Mouse (Mus musculus): ENCODE data around the gene Aldh3b2. TPM values are rescaled to one million over a fixed set of nuclear protein-coding genes. Genes with fewer than 3 reads are reported as not detected.

Gene Aldh3b2
- total RNA-seq, 1 experiment, result 0.62 TPM

GRCm38 (mm10) chr19:3924868-3925267 is 47.3 kb upstream of the Aldh3b2 start:
- peaks cover 0 to 15% of the 10 kb centered on the region in 2 experiments; a peak in 2 of 4 replicates for H3K4me1 ChIP-seq (ENCODE audit: control insufficient read depth in 2 of 2, insufficient read depth in 2 of 2, low read length in 2 of 2, poor library complexity in 1 of 2)
- H3K4me3 ChIP-seq (ENCODE audit: insufficient read depth in 1 of 2, low read depth in 1 of 2, low read length in 2 of 2, poor library complexity in 1 of 2, severe bottlenecking in 1 of 2), result no peak overlapping the region
- in situ Hi-C loops (cut with MboI; ENCODE audit: low sequenced_read_pairs in 2 of 2, unreplicated experiment in 2 of 2), result no loop called here
- no peaks in the 10 kb centered on the region for H3K36me3 ChIP-seq (ENCODE audit: control insufficient read depth, insufficient read depth, low read length, poor library complexity, severe bottlenecking)
- no peaks in the 10 kb centered on the region for H3K9me3 ChIP-seq (ENCODE audit: control insufficient read depth, insufficient read depth, low read depth, low read length)
- H3K9ac ChIP-seq (ENCODE audit: insufficient read depth, low read depth, low read length, poor library complexity, severe bottlenecking), result no peak overlapping the region
- no peak for DNase-seq (ENCODE audit: low read depth, low spot score)
- H3K27ac ChIP-seq (ENCODE audit: insufficient read depth, low read depth, low read length, poor library complexity, severe bottlenecking), result no peak overlapping the region
- TF ChIP-seq ZNF384 (IDR thresholded peaks at IDR 0.05; ENCODE audit: low read depth, low read length) (no peak), CHD2 (IDR thresholded peaks at IDR 0.05; ENCODE audit: low read depth, low read length) (no peak), MAFK (IDR thresholded peaks at IDR 0.05; ENCODE audit: insufficient read depth, low read depth, low read length) (no peak), ZC3H11A (IDR thresholded peaks at IDR 0.05; ENCODE audit: borderline replicate concordance, low read depth, low read length) (no peak), HCFC1 (IDR thresholded peaks at IDR 0.05; ENCODE audit: borderline replicate concordance, insufficient read depth, low read length) (no peak)

GRCm38 (mm10) chr19:3925859-3926258 is 46.3 kb upstream of the Aldh3b2 start:
- H3K4me3 ChIP-seq (ENCODE audit: insufficient read depth in 1 of 2, low read depth in 1 of 2, low read length in 2 of 2, poor library complexity in 1 of 2, severe bottlenecking in 1 of 2), result no peak overlapping the region
- TF ChIP-seq ZNF384 (IDR thresholded peaks at IDR 0.05; ENCODE audit: low read depth, low read length), result no peak
- no peak for TF ChIP-seq ZC3H11A (IDR thresholded peaks at IDR 0.05; ENCODE audit: borderline replicate concordance, low read depth, low read length)
- no peak for TF ChIP-seq MAFK (IDR thresholded peaks at IDR 0.05; ENCODE audit: insufficient read depth, low read depth, low read length)
- TF ChIP-seq HCFC1 (IDR thresholded peaks at IDR 0.05; ENCODE audit: borderline replicate concordance, insufficient read depth, low read length), result no peak
- no peak for TF ChIP-seq CHD2 (IDR thresholded peaks at IDR 0.05; ENCODE audit: low read depth, low read length)
- H3K4me1 ChIP-seq (ENCODE audit: control insufficient read depth in 2 of 2, insufficient read depth in 2 of 2, low read length in 2 of 2, poor library complexity in 1 of 2), result peaks cover 1 to 20% of the 10 kb centered on the region in 2 experiments; a peak in 3 of 4 replicates
- H3K9me3 ChIP-seq (ENCODE audit: control insufficient read depth, insufficient read depth, low read depth, low read length), result no peaks in the 10 kb centered on the region
- in situ Hi-C loops (cut with MboI; ENCODE audit: low sequenced_read_pairs in 2 of 2, unreplicated experiment in 2 of 2), result no loop called here
- no peak overlapping the region for H3K9ac ChIP-seq (ENCODE audit: insufficient read depth, low read depth, low read length, poor library complexity, severe bottlenecking)
- DNase-seq (ENCODE audit: low read depth, low spot score), result no peak
- H3K36me3 ChIP-seq (ENCODE audit: control insufficient read depth, insufficient read depth, low read length, poor library complexity, severe bottlenecking), result no peaks in the 10 kb centered on the region
- no peak overlapping the region for H3K27ac ChIP-seq (ENCODE audit: insufficient read depth, low read depth, low read length, poor library complexity, severe bottlenecking)

- TF ChIP-seq ZC3H11A (IDR thresholded peaks at IDR 0.05; ENCODE audit: borderline replicate concordance, low read depth, low read length) (no peak), HCFC1 (IDR thresholded peaks at IDR 0.05; ENCODE audit: borderline replicate concordance, insufficient read depth, low read length) (no peak), CHD2 (IDR thresholded peaks at IDR 0.05; ENCODE audit: low read depth, low read length) (no peak), MAFK (IDR thresholded peaks at IDR 0.05; ENCODE audit: insufficient read depth, low read depth, low read length) (no peak), ZNF384 (IDR thresholded peaks at IDR 0.05; ENCODE audit: low read depth, low read length) (no peak)
- Histone ChIP-seq H3K27ac (ENCODE audit: insufficient read depth, low read depth, low read length, poor library complexity, severe bottlenecking) (no peak overlapping the region), H3K4me3 (ENCODE audit: insufficient read depth in 1 of 2, low read depth in 1 of 2, low read length in 2 of 2, poor library complexity in 1 of 2, severe bottlenecking in 1 of 2) (no peak overlapping the region), H3K36me3 (ENCODE audit: control insufficient read depth, insufficient read depth, low read length, poor library complexity, severe bottlenecking) (no peaks in the 10 kb centered on the region), H3K4me1 (ENCODE audit: control insufficient read depth in 2 of 2, insufficient read depth in 2 of 2, low read length in 2 of 2, poor library complexity in 1 of 2) (peaks cover 2 to 21% of the 10 kb centered on the region in 2 experiments; a peak in 3 of 4 replicates), H3K9me3 (ENCODE audit: control insufficient read depth, insufficient read depth, low read depth, low read length) (no peaks in the 10 kb centered on the region), H3K9ac (ENCODE audit: insufficient read depth, low read depth, low read length, poor library complexity, severe bottlenecking) (no peak overlapping the region)
- in situ Hi-C loops (cut with MboI; ENCODE audit: low sequenced_read_pairs in 2 of 2, unreplicated experiment in 2 of 2), result no loop called here
- DNase-seq (ENCODE audit: low read depth, low spot score), result no peak
These were observed 45.8 kb upstream of the Aldh3b2 start for GRCm38 (mm10) chr19:3926279-3926678.

- Histone ChIP-seq H3K9ac (ENCODE audit: insufficient read depth, low read depth, low read length, poor library complexity, severe bottlenecking) (no peak overlapping the region), H3K36me3 (ENCODE audit: control insufficient read depth, insufficient read depth, low read length, poor library complexity, severe bottlenecking) (no peaks in the 10 kb centered on the region), H3K27ac (ENCODE audit: insufficient read depth, low read depth, low read length, poor library complexity, severe bottlenecking) (no peak overlapping the region), H3K4me3 (ENCODE audit: insufficient read depth in 1 of 2, low read depth in 1 of 2, low read length in 2 of 2, poor library complexity in 1 of 2, severe bottlenecking in 1 of 2) (no peak overlapping the region), H3K9me3 (ENCODE audit: control insufficient read depth, insufficient read depth, low read depth, low read length) (no peaks in the 10 kb centered on the region), H3K4me1 (ENCODE audit: control insufficient read depth in 2 of 2, insufficient read depth in 2 of 2, low read length in 2 of 2, poor library complexity in 1 of 2) (peaks cover 2 to 21% of the 10 kb centered on the region in 2 experiments; a peak in 3 of 4 replicates)
- no peak for DNase-seq (ENCODE audit: low read depth, low spot score)
- in situ Hi-C loops (cut with MboI; ENCODE audit: low sequenced_read_pairs in 2 of 2, unreplicated experiment in 2 of 2), result no loop called here
- no peak for TF ChIP-seq CHD2 (IDR thresholded peaks at IDR 0.05; ENCODE audit: low read depth, low read length)
- no peak for TF ChIP-seq ZNF384 (IDR thresholded peaks at IDR 0.05; ENCODE audit: low read depth, low read length)
- TF ChIP-seq MAFK (IDR thresholded peaks at IDR 0.05; ENCODE audit: insufficient read depth, low read depth, low read length), result no peak
- TF ChIP-seq HCFC1 (IDR thresholded peaks at IDR 0.05; ENCODE audit: borderline replicate concordance, insufficient read depth, low read length), result no peak
- TF ChIP-seq ZC3H11A (IDR thresholded peaks at IDR 0.05; ENCODE audit: borderline replicate concordance, low read depth, low read length), result no peak
These were observed 45.4 kb upstream of the Aldh3b2 start for GRCm38 (mm10) chr19:3926685-3927084.

- Histone ChIP-seq H3K27ac (ENCODE audit: insufficient read depth, low read depth, low read length, poor library complexity, severe bottlenecking) (no peak overlapping the region), H3K9ac (ENCODE audit: insufficient read depth, low read depth, low read length, poor library complexity, severe bottlenecking) (no peak overlapping the region), H3K4me1 (ENCODE audit: control insufficient read depth in 2 of 2, insufficient read depth in 2 of 2, low read length in 2 of 2, poor library complexity in 1 of 2) (peaks cover 2 to 13% of the 10 kb centered on the region in 2 experiments; a peak in 3 of 4 replicates), H3K4me3 (ENCODE audit: insufficient read depth in 1 of 2, low read depth in 1 of 2, low read length in 2 of 2, poor library complexity in 1 of 2, severe bottlenecking in 1 of 2) (no peak overlapping the region), H3K36me3 (ENCODE audit: control insufficient read depth, insufficient read depth, low read length, poor library complexity, severe bottlenecking) (no peaks in the 10 kb centered on the region), H3K9me3 (ENCODE audit: control insufficient read depth, insufficient read depth, low read depth, low read length) (no peaks in the 10 kb centered on the region)
- no peak for DNase-seq (ENCODE audit: low read depth, low spot score)
- TF ChIP-seq ZC3H11A (IDR thresholded peaks at IDR 0.05; ENCODE audit: borderline replicate concordance, low read depth, low read length), result no peak
- TF ChIP-seq ZNF384 (IDR thresholded peaks at IDR 0.05; ENCODE audit: low read depth, low read length), result no peak
- TF ChIP-seq MAFK (IDR thresholded peaks at IDR 0.05; ENCODE audit: insufficient read depth, low read depth, low read length), result no peak
- in situ Hi-C loops (cut with MboI; ENCODE audit: low sequenced_read_pairs in 2 of 2, unreplicated experiment in 2 of 2), result no loop called here
These were observed 44.1 kb upstream of the Aldh3b2 start for GRCm38 (mm10) chr19:3927989-3928388.
